Mouse (Mus musculus): ENCODE measurements around the gene Gm43064. TPM values are rescaled to one million over a fixed set of nuclear protein-coding genes. Genes with fewer than 3 reads are reported as not detected.
A peak's percentile ranks its signal among the peaks of the same experiment; 100 is the strongest.

Gene Gm43064
- polyA plus RNA-seq (2012; rRNA removed): 1.2 and 2.7 TPM in 2 replicates

GRCm38 (mm10) chr3:103808891-103809798 lies at the start of gene Gm43064, which contains the start of the genes Dclre1b and Ap4b1:
Gene Gm43064, plus strand, starts transcription at chr3:103809573.
Gene Dclre1b, minus strand, starts transcription at chr3:103809444.
Gene Ap4b1, plus strand, starts transcription at chr3:103809520.
- H3K36me3 ChIP-seq (ENCODE audit: control insufficient read depth, insufficient read depth, low read length): peaks cover 15% of the 10 kb centered on the region; the same call in 1 of the 2 replicates
- peak; percentile 93 for DNase-seq

GRCm38 (mm10) chr3:103766789-103767188 lies 42.6 kb upstream of the Gm43064 start:
- Histone ChIP-seq H3K27me3 (ENCODE audit: control insufficient read depth, insufficient read depth, low read length) (no peaks in the 10 kb centered on the region), H3K4me1 (replicated peaks; ENCODE audit: control insufficient read depth, insufficient read depth, low read length) (peaks cover 5% of the 10 kb centered on the region), H3K27ac (ENCODE audit: control insufficient read depth, insufficient read depth, low read length) (no peak overlapping the region), H3K4me3 (ENCODE audit: control insufficient read depth, insufficient read depth, low read length) (no peak overlapping the region), H3K36me3 (ENCODE audit: control insufficient read depth, insufficient read depth, low read length) (peaks cover 58% of the 10 kb centered on the region)
- TF ChIP-seq CTCF (IDR thresholded peaks at IDR 0.05; ENCODE audit: borderline replicate concordance, control insufficient read depth, extremely low read depth, insufficient read depth, low read length, poor library complexity) (no peak), POLR2A (IDR thresholded peaks at IDR 0.05; ENCODE audit: control insufficient read depth, extremely low read depth, insufficient read depth, low read length, poor library complexity) (no peak)
- DNase-seq: no peak
- 90% methylated on average over 3 of the region's 3 CpGs for WGBS

More at GRCm38 (mm10) chr3:103808891-103809798, at the start of gene Gm43064, which contains the start of the genes Dclre1b and Ap4b1:
- TF ChIP-seq POLR2A (IDR thresholded peaks at IDR 0.05; ENCODE audit: control insufficient read depth, extremely low read depth, insufficient read depth, low read length, poor library complexity) (peak; percentile 65), CTCF (IDR thresholded peaks at IDR 0.05; ENCODE audit: borderline replicate concordance, control insufficient read depth, extremely low read depth, insufficient read depth, low read length, poor library complexity) (no peak; the same call in 1 of the 2 replicates)
- Histone ChIP-seq H3K4me1 (replicated peaks; ENCODE audit: control insufficient read depth, insufficient read depth, low read length) (no peaks in the 10 kb centered on the region), H3K27ac (ENCODE audit: control insufficient read depth, insufficient read depth, low read length) (peak within 1 kb of the TSS; percentile 81), H3K27me3 (ENCODE audit: control insufficient read depth, insufficient read depth, low read length) (no peaks in the 10 kb centered on the region), H3K4me3 (ENCODE audit: control insufficient read depth, insufficient read depth, low read length) (peak within 1 kb of the TSS; percentile 95)
- WGBS: under 1% methylated on average over 55 of the region's 70 CpGs

GRCm38 (mm10) chr3:103771531-103772130 lies 37.7 kb upstream of the Gm43064 start:
- TF ChIP-seq CTCF (IDR thresholded peaks at IDR 0.05; ENCODE audit: borderline replicate concordance, control insufficient read depth, extremely low read depth, insufficient read depth, low read length, poor library complexity): no peak
- TF ChIP-seq POLR2A (IDR thresholded peaks at IDR 0.05; ENCODE audit: control insufficient read depth, extremely low read depth, insufficient read depth, low read length, poor library complexity): no peak
- 50% methylated on average over 9 of the region's 9 CpGs for WGBS
- no peak overlapping the region for H3K4me3 ChIP-seq (ENCODE audit: control insufficient read depth, insufficient read depth, low read length)

GRCm38 (mm10) chr3:103772846-103773245 lies 36.5 kb upstream of the Gm43064 start:
- H3K4me3 ChIP-seq (ENCODE audit: control insufficient read depth, insufficient read depth, low read length): no peak overlapping the region
- H3K36me3 ChIP-seq (ENCODE audit: control insufficient read depth, insufficient read depth, low read length): peaks cover 30% of the 10 kb centered on the region
- 4% methylated on average over 4 of the region's 4 CpGs for WGBS
- no peak for TF ChIP-seq POLR2A (IDR thresholded peaks at IDR 0.05; ENCODE audit: control insufficient read depth, extremely low read depth, insufficient read depth, low read length, poor library complexity)
- no peak for TF ChIP-seq CTCF (IDR thresholded peaks at IDR 0.05; ENCODE audit: borderline replicate concordance, control insufficient read depth, extremely low read depth, insufficient read depth, low read length, poor library complexity)
- no peaks in the 10 kb centered on the region for H3K27me3 ChIP-seq (ENCODE audit: control insufficient read depth, insufficient read depth, low read length)
- H3K27ac ChIP-seq (ENCODE audit: control insufficient read depth, insufficient read depth, low read length): peak overlapping the region; percentile 100
- no peak for DNase-seq
- peaks cover 26% of the 10 kb centered on the region for H3K4me1 ChIP-seq (replicated peaks; ENCODE audit: control insufficient read depth, insufficient read depth, low read length)

More at GRCm38 (mm10) chr3:103771531-103772130, 37.7 kb upstream of the Gm43064 start:
- peaks cover 17% of the 10 kb centered on the region for H3K4me1 ChIP-seq (replicated peaks; ENCODE audit: control insufficient read depth, insufficient read depth, low read length)
- H3K36me3 ChIP-seq (ENCODE audit: control insufficient read depth, insufficient read depth, low read length): peaks cover 31% of the 10 kb centered on the region
- DNase-seq: no peak
- H3K27ac ChIP-seq (ENCODE audit: control insufficient read depth, insufficient read depth, low read length): peak overlapping the region; percentile 72; the same call in 1 of the 2 replicates
- no peaks in the 10 kb centered on the region for H3K27me3 ChIP-seq (ENCODE audit: control insufficient read depth, insufficient read depth, low read length)

GRCm38 (mm10) chr3:103773508-103773907 lies 35.9 kb upstream of the Gm43064 start:
- H3K27ac ChIP-seq (ENCODE audit: control insufficient read depth, insufficient read depth, low read length): peak overlapping the region; percentile 100
- peaks cover 23% of the 10 kb centered on the region for H3K36me3 ChIP-seq (ENCODE audit: control insufficient read depth, insufficient read depth, low read length)
- peak overlapping the region; percentile 47 for H3K4me3 ChIP-seq (ENCODE audit: control insufficient read depth, insufficient read depth, low read length)
- DNase-seq: peak; percentile 37
- H3K27me3 ChIP-seq (ENCODE audit: control insufficient read depth, insufficient read depth, low read length): no peaks in the 10 kb centered on the region
- peaks cover 32% of the 10 kb centered on the region for H3K4me1 ChIP-seq (replicated peaks; ENCODE audit: control insufficient read depth, insufficient read depth, low read length)
- WGBS: 5% methylated on average over 3 of the region's 3 CpGs
- no peak for TF ChIP-seq CTCF (IDR thresholded peaks at IDR 0.05; ENCODE audit: borderline replicate concordance, control insufficient read depth, extremely low read depth, insufficient read depth, low read length, poor library complexity)
- no peak for TF ChIP-seq POLR2A (IDR thresholded peaks at IDR 0.05; ENCODE audit: control insufficient read depth, extremely low read depth, insufficient read depth, low read length, poor library complexity)

GRCm38 (mm10) chr3:103774009-103774408 lies 35.4 kb upstream of the Gm43064 start:
- peaks cover 35% of the 10 kb centered on the region for H3K4me1 ChIP-seq (replicated peaks; ENCODE audit: control insufficient read depth, insufficient read depth, low read length)
- H3K4me3 ChIP-seq (ENCODE audit: control insufficient read depth, insufficient read depth, low read length): peak overlapping the region; percentile 40
- H3K27ac ChIP-seq (ENCODE audit: control insufficient read depth, insufficient read depth, low read length): peak overlapping the region; percentile 100
- DNase-seq: peak; percentile 66
- no peaks in the 10 kb centered on the region for H3K27me3 ChIP-seq (ENCODE audit: control insufficient read depth, insufficient read depth, low read length)
- WGBS: 6% methylated on average over 15 of the region's 15 CpGs
- TF ChIP-seq POLR2A (IDR thresholded peaks at IDR 0.05; ENCODE audit: control insufficient read depth, extremely low read depth, insufficient read depth, low read length, poor library complexity) (peak; percentile 84), CTCF (IDR thresholded peaks at IDR 0.05; ENCODE audit: borderline replicate concordance, control insufficient read depth, extremely low read depth, insufficient read depth, low read length, poor library complexity) (no peak)
- H3K36me3 ChIP-seq (ENCODE audit: control insufficient read depth, insufficient read depth, low read length): peaks cover 19% of the 10 kb centered on the region
